Mouse (Mus musculus): Measurements from ENCODE around the gene Rin2. TPM values are rescaled to one million over a fixed set of nuclear protein-coding genes. Genes with fewer than 3 reads are reported as not detected.
"Not testable (repeated sequence)": the region's sequence is repeated elsewhere in the genome, so short reads cannot be mapped to it uniquely, and the experiment has no call there.

Gene Rin2
- total RNA-seq, 2 experiments from 2014 or later = 18.4 to 23.2 TPM

- no peak for DNase-seq (ENCODE audit: low spot score in 2 of 2)
These were observed 7.9 kb downstream of the Rin2 start for GRCm38 (mm10) chr2:145682924-145683323.

GRCm38 (mm10) chr2:145683536-145683935, 8.5 kb downstream of the Rin2 start:
- no peak for DNase-seq (ENCODE audit: low spot score in 2 of 2)

GRCm38 (mm10) chr2:145684151-145684550, 9.1 kb downstream of the Rin2 start:
- no peak for DNase-seq (ENCODE audit: low spot score in 2 of 2)

- no peak for DNase-seq (ENCODE audit: low spot score in 2 of 2)
These were observed 9.9 kb downstream of the Rin2 start for GRCm38 (mm10) chr2:145684891-145685290.

GRCm38 (mm10) chr2:145686017-145686416, 11.0 kb downstream of the Rin2 start:
- DNase-seq (ENCODE audit: low spot score in 2 of 2) = no peak

GRCm38 (mm10) chr2:145691367-145692009, 16.5 kb downstream of the Rin2 start:
- DNase-seq (ENCODE audit: low spot score in 2 of 2) = no peak

GRCm38 (mm10) chr2:145697160-145697559, 22.1 kb downstream of the Rin2 start:
- DNase-seq (ENCODE audit: low spot score in 2 of 2) = no peak

- DNase-seq (ENCODE audit: low spot score in 2 of 2) = peak; percentile 27 to 53
These were observed 24.5 kb downstream of the Rin2 start for GRCm38 (mm10) chr2:145699414-145700071.

GRCm38 (mm10) chr2:145700237-145700985, 25.4 kb downstream of the Rin2 start:
- no peak for DNase-seq (ENCODE audit: low spot score in 2 of 2)

GRCm38 (mm10) chr2:145701605-145702335, 26.8 kb downstream of the Rin2 start:
- no peak for DNase-seq (ENCODE audit: low spot score in 2 of 2)

GRCm38 (mm10) chr2:145704738-145705137, 29.7 kb downstream of the Rin2 start:
- no peak for DNase-seq (ENCODE audit: low spot score in 2 of 2)

GRCm38 (mm10) chr2:145709727-145710389, 34.8 kb downstream of the Rin2 start:
- DNase-seq (ENCODE audit: low spot score in 2 of 2) = no peak

- DNase-seq (ENCODE audit: low spot score in 2 of 2) = no peak
These were observed 36.5 kb downstream of the Rin2 start for GRCm38 (mm10) chr2:145711512-145711911.

GRCm38 (mm10) chr2:145712026-145712425, 37.0 kb downstream of the Rin2 start:
- no peak for DNase-seq (ENCODE audit: low spot score in 2 of 2)

- peak in 1 of 2 experiments; percentile 14 for DNase-seq (ENCODE audit: low spot score in 2 of 2)
These were observed 42.5 kb downstream of the Rin2 start for GRCm38 (mm10) chr2:145717539-145717938.

- DNase-seq (ENCODE audit: low spot score in 2 of 2) = no peak
These were observed 43.7 kb downstream of the Rin2 start for GRCm38 (mm10) chr2:145718624-145719183.

- no peak for DNase-seq (ENCODE audit: low spot score in 2 of 2)
These were observed 45.1 kb downstream of the Rin2 start for GRCm38 (mm10) chr2:145720157-145720556.

- no peak for DNase-seq (ENCODE audit: low spot score in 2 of 2)
These were observed 45.7 kb downstream of the Rin2 start for GRCm38 (mm10) chr2:145720743-145721142.

- not testable (repeated sequence) for DNase-seq (ENCODE audit: low spot score in 2 of 2)
These were observed 47.3 kb downstream of the Rin2 start for GRCm38 (mm10) chr2:145722304-145722703.

- no peak for DNase-seq (ENCODE audit: low spot score in 2 of 2)
These were observed 49.3 kb downstream of the Rin2 start for GRCm38 (mm10) chr2:145724288-145724687.

GRCm38 (mm10) chr2:145729414-145729813, 54.4 kb downstream of the Rin2 start:
- no peak for DNase-seq (ENCODE audit: low spot score in 2 of 2)
